Mouse (Mus musculus): ENCODE measurements at regions not wholly inside any gene's neighbourhood (a gene's known extent, or its start where the extent isn't known, plus 50 kb on each side); places are given as distances from the start of the nearest gene placed in this dataset.

DNA sequence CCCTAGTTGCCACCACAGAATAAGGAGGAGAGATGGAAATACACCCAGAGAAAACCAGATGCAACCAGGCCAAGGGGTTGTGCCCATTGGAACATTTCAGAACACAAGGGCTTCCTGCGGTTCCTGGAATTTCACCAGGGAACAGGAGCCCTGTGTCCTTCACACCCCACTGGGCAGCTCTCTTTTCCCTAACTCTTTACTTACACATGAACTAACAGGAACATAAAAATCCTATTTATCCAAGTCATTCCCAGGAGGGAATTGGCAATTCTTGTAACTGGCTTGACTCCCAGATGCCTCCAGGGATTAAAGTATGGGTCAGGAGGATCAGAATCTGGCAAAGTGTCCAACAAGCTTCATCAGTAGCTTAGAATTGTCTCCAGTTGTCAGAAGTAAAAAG lies 62.2 kb upstream of the Glycam1 start:
- DNase-seq: peak; percentile 76
